Mouse (Mus musculus): ENCODE results near the gene Dera. TPM values are rescaled to one million over a fixed set of nuclear protein-coding genes. Genes with fewer than 3 reads are reported as not detected.
A peak's percentile ranks its signal among the peaks of the same experiment; 100 is the strongest.

Gene Dera
- polyA plus RNA-seq, 1 experiment from 2014 or later = 46.2 TPM

DNA sequence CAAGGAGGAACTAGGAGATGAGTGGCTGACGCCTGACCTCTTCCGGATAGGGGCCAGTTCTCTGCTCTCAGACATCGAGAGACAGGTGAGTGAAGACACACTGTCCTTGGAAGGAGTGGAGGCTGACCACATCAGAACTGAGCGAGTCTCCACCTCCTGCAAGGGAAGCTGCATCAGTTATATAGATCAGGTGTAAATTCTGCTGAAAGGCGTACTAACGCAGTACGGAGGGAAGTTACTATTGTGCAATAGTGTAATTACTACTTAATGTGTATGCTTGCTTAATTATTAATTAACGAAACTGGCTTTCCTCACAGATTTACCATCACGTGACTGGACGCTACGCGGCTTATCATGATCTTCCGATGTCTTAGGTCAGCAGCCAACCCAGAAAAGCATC lies 82.5 kb downstream of the Dera start:
- Histone ChIP-seq H3K36me3 (ENCODE audit: control insufficient read depth, insufficient read depth) (no peaks in the 10 kb centered on the region), H3K9me3 (replicated peaks; ENCODE audit: control insufficient read depth, low read length) (no peaks in the 10 kb centered on the region), H3K27ac (ENCODE audit: low read length) (no peak overlapping the region), H3K4me2 (ENCODE audit: low read depth, low read length) (no peak overlapping the region), H3K9ac (ENCODE audit: low read length) (no peak overlapping the region), H3K4me1 (ENCODE audit: control insufficient read depth, insufficient read depth, low read length) (no peaks in the 10 kb centered on the region), H3K27me3 (ENCODE audit: control insufficient read depth, insufficient read depth, low read length) (no peaks in the 10 kb centered on the region), H3K4me3 (ENCODE audit: low read length) (no peak overlapping the region)
- no peak for ATAC-seq (replicated peaks; ENCODE audit: extremely low read depth, insufficient read depth, low FRiP score)
- WGBS = 93% methylated on average over 13 of the region's 13 CpGs

DNA sequence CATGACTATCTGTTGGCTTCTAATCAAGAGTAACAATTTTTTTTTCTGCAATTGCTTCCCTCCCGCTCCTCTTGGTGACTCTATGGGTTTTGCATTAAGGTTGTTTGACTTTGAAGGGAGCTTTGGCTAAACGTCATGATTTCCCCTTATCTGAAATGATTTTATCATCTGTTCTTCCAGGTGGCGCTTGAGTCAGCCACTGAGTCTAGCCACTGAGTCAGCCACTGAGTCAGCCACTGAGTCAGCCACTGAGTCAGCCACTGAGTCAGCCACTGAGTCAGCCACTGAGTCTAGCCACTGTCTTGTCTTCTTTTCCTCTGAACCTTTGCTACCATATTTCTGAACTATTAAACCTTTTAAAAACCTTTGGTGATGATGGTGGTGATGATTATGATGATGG lies 89.0 kb downstream of the Dera start:
- no peaks in the 10 kb centered on the region for H3K4me1 ChIP-seq (ENCODE audit: control insufficient read depth, insufficient read depth, low read length)
- H3K9ac ChIP-seq (ENCODE audit: low read length) = no peak overlapping the region
- no peak overlapping the region for H3K4me2 ChIP-seq (ENCODE audit: low read depth, low read length)
- ATAC-seq (replicated peaks; ENCODE audit: extremely low read depth, insufficient read depth, low FRiP score) = no peak
- H3K36me3 ChIP-seq (ENCODE audit: control insufficient read depth, insufficient read depth) = no peaks in the 10 kb centered on the region
- WGBS = 62% methylated on average over 3 of the region's 3 CpGs
- no peaks in the 10 kb centered on the region for H3K27me3 ChIP-seq (ENCODE audit: control insufficient read depth, insufficient read depth, low read length)
- no peak overlapping the region for H3K27ac ChIP-seq (ENCODE audit: low read length)
- no peaks in the 10 kb centered on the region for H3K9me3 ChIP-seq (replicated peaks; ENCODE audit: control insufficient read depth, low read length)
- no peak overlapping the region for H3K4me3 ChIP-seq (ENCODE audit: low read length)

DNA sequence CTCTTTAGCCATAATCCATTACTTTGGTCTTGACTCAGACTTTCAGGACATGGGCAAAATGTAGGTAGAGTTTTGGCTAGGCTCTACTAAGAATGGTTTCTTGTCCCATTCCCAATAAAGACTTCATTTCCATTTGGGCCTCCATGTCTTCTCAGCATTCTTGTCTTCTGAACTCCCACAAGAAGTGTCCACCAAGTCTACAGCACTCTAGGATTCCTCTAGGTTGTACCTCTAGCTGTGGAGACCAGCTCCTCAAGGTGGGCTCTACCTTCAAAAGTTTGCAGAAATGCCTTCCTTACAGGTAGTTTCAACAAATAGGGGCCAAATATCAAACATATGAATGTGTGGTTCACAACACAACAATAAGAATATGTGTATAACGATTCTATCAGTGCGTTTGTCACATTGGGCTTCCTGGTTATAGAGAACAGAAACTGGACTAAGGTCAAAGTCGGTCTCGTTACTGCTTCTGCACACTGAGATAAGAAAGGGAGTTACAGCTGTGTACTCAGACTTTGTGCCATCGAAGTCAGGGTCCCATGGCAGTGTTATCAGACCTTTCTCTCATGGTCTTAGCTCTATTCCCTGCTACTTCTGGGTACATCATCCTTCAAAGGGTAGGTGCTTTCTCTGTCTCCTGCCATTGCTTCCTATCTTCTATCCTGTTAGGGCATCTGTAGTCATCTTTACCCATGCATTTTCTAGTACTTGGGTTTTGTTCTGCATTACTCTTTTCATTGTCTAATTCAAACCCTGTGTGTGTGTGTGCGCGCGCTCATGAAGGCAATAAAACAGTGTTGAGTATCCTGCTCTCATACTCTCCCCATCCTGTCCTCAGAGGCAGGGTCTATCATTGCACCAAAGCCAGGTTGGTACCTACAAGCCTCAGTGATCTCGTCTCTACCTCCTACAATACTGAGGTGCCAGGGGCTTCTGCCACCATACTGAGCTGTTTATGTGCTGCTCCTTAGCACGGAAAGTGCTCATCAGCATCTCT lies 103.2 kb downstream of the Dera start:
- Histone ChIP-seq H3K4me1 (ENCODE audit: control insufficient read depth, insufficient read depth, low read length) (no peaks in the 10 kb centered on the region), H3K27me3 (ENCODE audit: control insufficient read depth, insufficient read depth, low read length) (no peaks in the 10 kb centered on the region), H3K9me3 (replicated peaks; ENCODE audit: control insufficient read depth, low read length) (peaks cover 10% of the 10 kb centered on the region), H3K36me3 (ENCODE audit: control insufficient read depth, insufficient read depth) (0 out of 2 replicates have a peak, but pooled peaks cover 2% of the 10 kb centered on the region), H3K4me2 (ENCODE audit: low read depth, low read length) (no peak overlapping the region), H3K9ac (ENCODE audit: low read length) (no peak overlapping the region), H3K4me3 (ENCODE audit: low read length) (no peak overlapping the region), H3K27ac (ENCODE audit: low read length) (no peak overlapping the region)
- WGBS = 87% methylated on average over 10 of the region's 10 CpGs
- ATAC-seq (replicated peaks; ENCODE audit: extremely low read depth, insufficient read depth, low FRiP score) = no peak

DNA sequence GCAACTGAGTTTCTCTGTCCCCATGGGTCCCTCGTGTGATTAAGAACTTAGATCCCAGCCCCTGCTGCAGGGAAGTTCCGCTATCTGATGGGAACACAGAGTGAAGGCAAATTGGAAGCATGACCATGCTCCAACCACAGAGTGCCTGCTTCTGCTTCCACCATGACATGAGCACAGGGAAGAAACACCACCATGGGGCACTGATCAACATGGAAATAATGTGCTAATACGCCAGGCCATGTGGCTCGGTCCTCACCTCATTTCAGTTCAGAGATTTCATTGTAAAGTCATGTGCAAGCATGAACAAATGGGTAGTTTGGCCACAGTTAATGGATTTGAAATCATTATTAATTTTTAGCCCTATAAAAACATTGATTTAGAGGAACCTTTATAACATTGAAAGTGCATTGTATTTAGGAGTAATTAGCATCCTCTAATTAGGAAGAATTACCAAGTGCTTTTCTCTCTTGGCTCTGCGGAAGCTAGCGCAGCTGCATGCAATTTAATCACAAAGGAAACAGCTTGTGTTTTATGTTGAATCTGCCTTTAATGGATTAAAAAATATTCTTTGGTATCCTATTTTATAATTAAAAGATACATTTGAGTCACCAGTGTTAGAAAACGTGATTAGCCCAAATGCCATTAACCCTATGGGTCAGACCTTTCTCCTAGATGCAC lies 115.7 kb downstream of the Dera start:
- no peak overlapping the region for H3K4me2 ChIP-seq (ENCODE audit: low read depth, low read length)
- no peak for ATAC-seq (replicated peaks; ENCODE audit: extremely low read depth, insufficient read depth, low FRiP score)
- 86% methylated on average over 7 of the region's 7 CpGs for WGBS

DNA sequence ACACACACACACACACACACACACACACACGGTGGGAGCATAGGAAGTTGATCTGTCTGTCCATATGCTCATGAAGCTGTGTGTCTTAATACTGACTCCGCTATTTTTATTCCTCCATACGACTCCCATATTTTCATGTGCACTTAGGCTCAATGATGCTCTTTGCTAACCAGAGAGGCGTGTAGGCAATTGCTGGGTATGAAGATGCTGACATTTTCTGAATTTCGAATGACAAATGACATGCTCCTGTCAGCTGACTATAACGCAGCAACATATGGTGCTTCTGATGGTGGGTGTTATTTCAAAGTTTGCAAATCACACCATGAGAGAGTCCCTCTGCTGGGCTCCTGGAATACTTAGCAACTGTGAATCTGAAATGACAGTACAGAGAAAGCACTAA lies 116.3 kb downstream of the Dera start:
- Histone ChIP-seq H3K4me1 (ENCODE audit: control insufficient read depth, insufficient read depth, low read length) (peaks cover 3% of the 10 kb centered on the region; the same call in 1 of the 2 replicates), H3K9ac (ENCODE audit: low read length) (no peak overlapping the region), H3K9me3 (replicated peaks; ENCODE audit: control insufficient read depth, low read length) (no peaks in the 10 kb centered on the region), H3K36me3 (ENCODE audit: control insufficient read depth, insufficient read depth) (no peaks in the 10 kb centered on the region), H3K4me3 (ENCODE audit: low read length) (no peak overlapping the region), H3K27me3 (ENCODE audit: control insufficient read depth, insufficient read depth, low read length) (no peaks in the 10 kb centered on the region), H3K4me2 (ENCODE audit: low read depth, low read length) (no peak overlapping the region), H3K27ac (ENCODE audit: low read length) (no peak overlapping the region)
- WGBS = 76% methylated on average over 6 of the region's 6 CpGs
- ATAC-seq (replicated peaks; ENCODE audit: extremely low read depth, insufficient read depth, low FRiP score) = no peak

More for the DNA sequence above, 115.7 kb downstream of the Dera start:
- Histone ChIP-seq H3K27me3 (ENCODE audit: control insufficient read depth, insufficient read depth, low read length) (no peaks in the 10 kb centered on the region), H3K9ac (ENCODE audit: low read length) (no peak overlapping the region), H3K36me3 (ENCODE audit: control insufficient read depth, insufficient read depth) (no peaks in the 10 kb centered on the region), H3K9me3 (replicated peaks; ENCODE audit: control insufficient read depth, low read length) (no peaks in the 10 kb centered on the region), H3K4me3 (ENCODE audit: low read length) (no peak overlapping the region), H3K27ac (ENCODE audit: low read length) (no peak overlapping the region), H3K4me1 (ENCODE audit: control insufficient read depth, insufficient read depth, low read length) (peaks cover 3% of the 10 kb centered on the region; the same call in 1 of the 2 replicates)

DNA sequence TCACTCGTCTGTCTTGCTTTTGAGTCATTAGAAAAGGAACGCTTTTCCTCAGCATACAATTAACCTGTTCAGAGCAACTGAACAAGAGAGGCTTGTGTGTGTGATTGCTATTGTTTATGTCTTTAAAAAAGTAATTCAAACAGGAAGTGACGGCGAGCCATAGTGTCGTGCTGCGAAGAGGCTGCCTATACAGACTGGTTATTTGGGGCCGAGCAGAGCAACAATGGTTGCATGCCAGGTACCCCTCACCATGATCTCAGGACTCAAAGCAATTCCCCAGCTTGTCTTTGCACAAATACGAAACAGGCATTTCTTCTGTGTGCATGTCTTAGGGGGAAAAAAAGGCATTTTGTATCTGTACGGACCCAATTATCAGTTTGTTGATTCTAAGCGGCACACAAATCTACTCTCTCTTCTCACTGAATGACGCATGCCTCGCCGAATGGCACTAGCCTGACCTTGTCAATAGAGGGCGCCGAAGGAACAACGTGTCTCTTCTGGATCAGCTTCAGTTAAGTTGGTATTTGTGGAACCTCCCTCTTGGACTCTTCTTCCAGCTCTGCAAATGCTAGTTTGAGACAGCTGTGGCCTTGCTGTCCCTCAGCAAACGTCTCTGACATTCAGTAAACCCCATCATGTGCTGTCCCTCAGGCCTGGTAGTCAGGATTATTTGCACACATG lies 117.8 kb downstream of the Dera start:
- peak; percentile 18; the same call in 1 of the 2 replicates for ATAC-seq (replicated peaks; ENCODE audit: extremely low read depth, insufficient read depth, low FRiP score)
- H3K9me3 ChIP-seq (replicated peaks; ENCODE audit: control insufficient read depth, low read length) = no peaks in the 10 kb centered on the region
- no peak overlapping the region for H3K27ac ChIP-seq (ENCODE audit: low read length)
- H3K9ac ChIP-seq (ENCODE audit: low read length) = no peak overlapping the region
- peak overlapping the region; percentile 50 for H3K4me2 ChIP-seq (ENCODE audit: low read depth, low read length)
- H3K36me3 ChIP-seq (ENCODE audit: control insufficient read depth, insufficient read depth) = no peaks in the 10 kb centered on the region
- peaks cover 3% of the 10 kb centered on the region; the same call in 1 of the 2 replicates for H3K4me1 ChIP-seq (ENCODE audit: control insufficient read depth, insufficient read depth, low read length)
- no peak overlapping the region for H3K4me3 ChIP-seq (ENCODE audit: low read length)
- H3K27me3 ChIP-seq (ENCODE audit: control insufficient read depth, insufficient read depth, low read length) = no peaks in the 10 kb centered on the region
- 33% methylated on average over 17 of the region's 17 CpGs for WGBS

DNA sequence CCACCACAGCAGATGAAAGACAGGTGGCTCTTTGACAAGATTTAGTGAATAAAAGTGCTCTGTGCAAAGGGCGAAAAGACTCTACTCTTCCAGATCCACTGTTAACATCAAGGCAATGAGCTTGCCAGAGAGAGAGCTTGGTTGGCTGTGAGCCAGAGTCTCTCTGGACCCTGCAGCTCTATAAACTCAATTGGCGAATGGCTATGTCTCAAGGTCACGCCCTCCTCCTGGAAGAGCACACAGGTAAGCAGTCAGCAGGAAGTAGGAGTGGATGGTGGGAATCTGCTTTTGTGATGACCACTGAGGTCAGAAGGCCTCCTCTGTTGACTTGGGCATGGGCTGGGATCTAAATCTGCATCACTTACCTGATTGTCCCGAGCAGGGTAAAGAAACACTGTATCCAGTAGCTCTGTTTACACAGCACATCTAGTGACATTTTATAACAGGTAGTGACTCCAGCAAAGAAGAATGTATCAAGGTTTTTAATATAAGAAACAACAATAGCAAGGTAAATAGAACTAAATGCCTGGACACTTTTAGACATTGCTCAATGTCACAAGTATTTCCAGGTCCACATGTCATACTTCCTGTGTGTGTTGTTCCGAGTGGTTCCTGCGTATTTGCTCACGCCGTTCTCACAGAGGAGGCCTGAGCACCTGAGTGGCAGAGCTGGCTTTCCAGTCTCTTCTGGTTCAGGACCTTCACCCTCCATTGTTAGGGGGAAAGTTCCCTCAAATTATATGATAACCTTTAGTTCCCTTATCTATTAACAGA lies 120.3 kb downstream of the Dera start:
- 58% methylated on average over 8 of the region's 8 CpGs for WGBS
- no peaks in the 10 kb centered on the region for H3K27me3 ChIP-seq (ENCODE audit: control insufficient read depth, insufficient read depth, low read length)
- no peak overlapping the region for H3K9ac ChIP-seq (ENCODE audit: low read length)
- peaks cover 3% of the 10 kb centered on the region; the same call in 1 of the 2 replicates for H3K4me1 ChIP-seq (ENCODE audit: control insufficient read depth, insufficient read depth, low read length)
- H3K9me3 ChIP-seq (replicated peaks; ENCODE audit: control insufficient read depth, low read length) = no peaks in the 10 kb centered on the region
- no peaks in the 10 kb centered on the region for H3K36me3 ChIP-seq (ENCODE audit: control insufficient read depth, insufficient read depth)
- no peak overlapping the region for H3K4me3 ChIP-seq (ENCODE audit: low read length)
- ATAC-seq (replicated peaks; ENCODE audit: extremely low read depth, insufficient read depth, low FRiP score) = no peak
- no peak overlapping the region for H3K27ac ChIP-seq (ENCODE audit: low read length)
- H3K4me2 ChIP-seq (ENCODE audit: low read depth, low read length) = no peak overlapping the region

DNA sequence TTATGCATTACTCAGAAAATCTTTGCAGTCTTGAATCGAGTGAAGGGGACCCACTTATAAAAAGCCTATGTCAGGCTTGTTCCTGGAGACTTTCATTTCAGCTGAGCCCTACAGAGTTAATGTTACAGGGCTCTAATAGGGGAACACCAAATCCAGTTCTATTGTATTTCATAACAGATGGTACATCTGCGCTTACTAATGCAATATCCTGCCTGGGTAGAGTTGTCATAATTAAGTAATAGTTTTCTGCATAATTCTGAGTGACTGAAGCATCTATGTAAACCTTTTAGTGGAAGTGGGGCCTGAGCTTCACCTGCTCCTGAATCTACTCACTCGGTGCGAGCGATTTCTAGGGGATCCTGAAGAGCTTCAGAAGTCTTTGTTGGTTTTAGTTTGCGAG lies 131.3 kb downstream of the Dera start:
- ATAC-seq (replicated peaks; ENCODE audit: extremely low read depth, insufficient read depth, low FRiP score) = no peak
- H3K9ac ChIP-seq (ENCODE audit: low read length) = no peak overlapping the region
- H3K27me3 ChIP-seq (ENCODE audit: control insufficient read depth, insufficient read depth, low read length) = no peaks in the 10 kb centered on the region
- no peak overlapping the region for H3K4me3 ChIP-seq (ENCODE audit: low read length)
- no peaks in the 10 kb centered on the region for H3K9me3 ChIP-seq (replicated peaks; ENCODE audit: control insufficient read depth, low read length)
- H3K36me3 ChIP-seq (ENCODE audit: control insufficient read depth, insufficient read depth) = no peaks in the 10 kb centered on the region
- no peaks in the 10 kb centered on the region for H3K4me1 ChIP-seq (ENCODE audit: control insufficient read depth, insufficient read depth, low read length)
- no peak overlapping the region for H3K4me2 ChIP-seq (ENCODE audit: low read depth, low read length)
- no peak overlapping the region for H3K27ac ChIP-seq (ENCODE audit: low read length)
- 86% methylated on average over 6 of the region's 6 CpGs for WGBS
